Mouse (Mus musculus): ENCODE data around the gene Tmigd3. TPM values are rescaled to one million over a fixed set of nuclear protein-coding genes. Genes with fewer than 3 reads are reported as not detected.
A peak's percentile ranks its signal among the peaks of the same experiment; 100 is the strongest.

The Tmigd3 gene
- polyA plus RNA-seq, 1 experiment from 2014 or later = not detected

DNA sequence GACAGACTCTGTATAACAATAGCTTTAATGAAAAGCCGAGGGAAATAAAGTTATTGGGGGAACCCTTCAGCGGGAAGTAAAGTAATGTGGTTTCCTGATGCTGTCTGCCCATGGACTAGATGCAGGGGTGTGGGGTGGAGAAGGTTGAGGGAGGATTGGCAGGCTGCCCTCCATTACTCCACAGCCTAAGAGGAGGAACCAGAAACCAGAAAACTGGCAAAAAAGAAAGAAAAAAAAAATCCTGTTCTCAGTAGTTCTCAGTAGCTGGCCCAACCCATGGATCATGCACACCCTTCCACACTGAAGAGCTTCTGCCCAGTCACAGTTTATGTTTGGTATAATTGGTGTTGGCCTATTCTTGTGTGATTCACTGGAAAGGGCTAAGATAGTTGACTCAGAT, 27.6 kb downstream of the Tmigd3 start:
- H3K36me3 ChIP-seq = no peaks in the 10 kb centered on the region
- 91% methylated on average over 2 of the region's 2 CpGs for WGBS
- H3K4me3 ChIP-seq = no peak overlapping the region
- no peak overlapping the region for H3K27ac ChIP-seq
- DNase-seq (ENCODE audit: low spot score) = no peak
- H3K27me3 ChIP-seq (ENCODE audit: insufficient read depth, poor library complexity, severe bottlenecking) = no peaks in the 10 kb centered on the region
- 0 out of 2 replicates have a peak, but pooled peaks cover 4% of the 10 kb centered on the region for H3K4me1 ChIP-seq (replicated peaks)
- H3K9me3 ChIP-seq = no peaks in the 10 kb centered on the region

DNA sequence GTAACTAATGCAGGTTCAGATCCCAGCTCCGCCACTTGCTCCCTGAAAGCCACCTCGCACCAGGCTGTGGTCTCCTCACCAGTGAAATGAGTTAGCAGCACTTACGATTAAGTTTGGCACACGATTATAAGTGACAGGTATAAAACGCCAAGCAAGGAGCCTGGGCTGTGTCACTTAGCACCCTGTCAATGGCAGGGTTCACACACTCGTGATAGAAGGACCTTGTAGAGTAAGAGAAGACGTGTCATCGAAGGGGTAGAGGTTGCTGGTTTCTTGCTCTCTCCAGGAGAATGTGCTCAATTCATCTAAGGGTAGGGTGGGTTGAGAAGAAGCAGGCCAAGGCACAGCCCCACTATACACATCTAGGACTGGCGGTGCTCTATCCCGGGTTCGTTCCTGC, 28.2 kb downstream of the Tmigd3 start:
- WGBS = 91% methylated on average over 11 of the region's 11 CpGs
- Histone ChIP-seq H3K9me3 (no peaks in the 10 kb centered on the region), H3K27me3 (ENCODE audit: insufficient read depth, poor library complexity, severe bottlenecking) (no peaks in the 10 kb centered on the region)

DNA sequence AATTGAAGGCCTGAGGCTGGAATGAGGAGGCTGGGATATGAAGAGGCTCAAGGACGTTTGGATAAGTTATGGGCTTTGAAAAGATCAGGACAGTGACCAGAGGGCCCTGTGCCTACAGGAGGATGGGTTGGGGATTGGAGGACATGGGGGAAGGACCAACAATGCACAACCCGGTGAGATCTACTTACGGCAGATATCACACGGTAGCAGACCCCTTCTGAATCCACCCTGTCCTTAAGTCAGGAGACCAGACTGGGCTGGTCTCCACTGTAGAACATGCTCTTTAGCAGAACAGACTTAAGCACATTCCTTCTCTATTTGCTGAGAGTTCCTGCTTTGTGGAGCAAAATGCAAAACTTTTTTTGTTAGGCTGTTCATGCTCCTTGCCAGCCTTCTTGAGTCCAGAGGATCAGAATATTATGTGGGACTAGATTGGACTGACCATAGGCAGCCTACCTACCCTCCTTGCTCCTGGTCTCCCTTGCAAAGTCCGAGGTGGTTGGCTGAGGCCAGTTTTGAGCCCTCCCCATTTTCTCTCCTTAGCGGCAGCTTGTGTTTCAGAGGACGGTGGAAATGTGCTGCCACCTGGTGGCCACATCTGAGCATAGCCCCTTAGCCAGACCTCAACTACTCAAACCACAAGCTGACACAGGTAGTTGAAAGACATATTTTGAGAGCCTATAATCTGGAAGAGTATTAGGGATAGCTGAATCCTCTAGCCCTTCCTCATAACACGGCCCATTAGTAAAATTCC, 28.9 kb downstream of the Tmigd3 start:
- peak; percentile 84 for DNase-seq (ENCODE audit: low spot score)
- Histone ChIP-seq H3K36me3 (no peaks in the 10 kb centered on the region), H3K4me1 (replicated peaks) (no peaks in the 10 kb centered on the region), H3K4me3 (no peak overlapping the region), H3K27me3 (ENCODE audit: insufficient read depth, poor library complexity, severe bottlenecking) (no peaks in the 10 kb centered on the region), H3K27ac (no peak overlapping the region), H3K9me3 (no peaks in the 10 kb centered on the region)
- WGBS = 42% methylated on average over 8 of the region's 8 CpGs

More for the DNA sequence above, 28.2 kb downstream of the Tmigd3 start:
- Histone ChIP-seq H3K27ac (no peak overlapping the region), H3K4me3 (no peak overlapping the region), H3K36me3 (no peaks in the 10 kb centered on the region), H3K4me1 (replicated peaks) (0 out of 2 replicates have a peak, but pooled peaks cover 4% of the 10 kb centered on the region)
- DNase-seq (ENCODE audit: low spot score) = no peak

DNA sequence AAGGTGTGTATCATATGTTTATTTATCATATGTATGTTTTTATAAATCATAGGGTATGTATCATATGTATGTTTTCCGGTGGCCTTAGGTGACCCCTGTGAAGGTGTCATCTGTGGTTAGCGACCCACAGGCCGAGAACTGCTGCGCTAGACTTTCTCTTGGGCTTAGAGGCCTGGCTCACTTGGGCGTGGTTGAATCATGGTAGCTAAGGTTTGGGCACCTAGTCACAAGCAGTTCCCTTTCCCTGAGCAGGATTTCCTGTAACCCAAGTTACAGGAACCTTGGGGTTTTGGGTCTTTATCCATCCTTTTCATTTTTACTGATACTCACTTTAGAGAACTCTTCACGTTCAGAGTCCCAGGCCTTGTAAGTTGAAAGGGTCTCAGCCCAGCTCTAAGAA, 29.6 kb downstream of the Tmigd3 start:
- no peak overlapping the region for H3K27ac ChIP-seq
- H3K4me3 ChIP-seq = no peak overlapping the region
- no peak for DNase-seq (ENCODE audit: low spot score)
- H3K27me3 ChIP-seq (ENCODE audit: insufficient read depth, poor library complexity, severe bottlenecking) = no peaks in the 10 kb centered on the region
- 82% methylated on average over 6 of the region's 6 CpGs for WGBS
- no peaks in the 10 kb centered on the region for H3K9me3 ChIP-seq
- H3K36me3 ChIP-seq = no peaks in the 10 kb centered on the region
- H3K4me1 ChIP-seq (replicated peaks) = no peaks in the 10 kb centered on the region

DNA sequence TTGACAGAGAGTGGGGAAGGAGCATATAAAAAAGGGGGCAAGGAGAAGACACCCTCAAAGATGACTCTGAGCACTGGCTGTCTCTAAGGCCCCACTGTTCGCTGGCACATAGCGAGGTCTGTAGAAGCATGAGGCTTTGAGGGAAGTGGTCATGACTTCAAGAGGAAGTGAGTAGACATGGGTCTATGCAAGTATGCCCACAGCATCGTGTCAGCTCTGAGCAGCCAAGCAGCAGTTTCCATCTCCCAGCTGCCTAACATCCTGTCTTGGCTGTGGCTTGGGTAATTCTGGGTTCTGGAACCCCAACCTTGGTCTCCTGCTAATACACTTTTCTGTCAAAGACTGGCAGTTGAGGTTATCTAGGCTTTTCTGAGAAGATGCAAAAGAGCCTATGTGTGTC, 30.0 kb downstream of the Tmigd3 start:
- Histone ChIP-seq H3K27ac (no peak overlapping the region), H3K9me3 (no peaks in the 10 kb centered on the region), H3K4me3 (no peak overlapping the region), H3K4me1 (replicated peaks) (no peaks in the 10 kb centered on the region), H3K36me3 (no peaks in the 10 kb centered on the region), H3K27me3 (ENCODE audit: insufficient read depth, poor library complexity, severe bottlenecking) (no peaks in the 10 kb centered on the region)
- DNase-seq (ENCODE audit: low spot score) = no peak
- 88% methylated on average over 3 of the region's 3 CpGs for WGBS

DNA sequence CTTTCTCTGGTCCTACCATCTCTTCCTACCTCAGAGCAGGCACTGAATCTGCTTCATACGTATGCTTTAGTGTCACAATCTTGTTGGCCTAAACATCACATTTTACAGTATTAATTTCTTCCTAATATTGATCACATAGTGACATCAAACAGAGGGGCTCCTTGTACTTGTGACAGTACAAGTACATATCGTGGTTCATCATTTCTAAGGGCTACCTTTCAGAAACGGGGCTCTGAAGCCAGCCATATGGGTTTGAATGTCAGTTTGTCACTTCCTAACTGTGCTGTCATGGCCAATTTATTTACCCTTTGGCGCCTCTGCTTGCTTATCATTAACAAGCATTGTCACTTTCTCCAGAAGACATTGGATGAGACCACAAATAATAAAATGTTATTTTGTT, 30.8 kb downstream of the Tmigd3 start:
- Histone ChIP-seq H3K27me3 (ENCODE audit: insufficient read depth, poor library complexity, severe bottlenecking) (no peaks in the 10 kb centered on the region), H3K27ac (no peak overlapping the region), H3K36me3 (no peaks in the 10 kb centered on the region), H3K4me3 (no peak overlapping the region), H3K9me3 (no peaks in the 10 kb centered on the region), H3K4me1 (replicated peaks) (no peaks in the 10 kb centered on the region)
- WGBS = 72% methylated on average over 4 of the region's 4 CpGs
- no peak for DNase-seq (ENCODE audit: low spot score)

DNA sequence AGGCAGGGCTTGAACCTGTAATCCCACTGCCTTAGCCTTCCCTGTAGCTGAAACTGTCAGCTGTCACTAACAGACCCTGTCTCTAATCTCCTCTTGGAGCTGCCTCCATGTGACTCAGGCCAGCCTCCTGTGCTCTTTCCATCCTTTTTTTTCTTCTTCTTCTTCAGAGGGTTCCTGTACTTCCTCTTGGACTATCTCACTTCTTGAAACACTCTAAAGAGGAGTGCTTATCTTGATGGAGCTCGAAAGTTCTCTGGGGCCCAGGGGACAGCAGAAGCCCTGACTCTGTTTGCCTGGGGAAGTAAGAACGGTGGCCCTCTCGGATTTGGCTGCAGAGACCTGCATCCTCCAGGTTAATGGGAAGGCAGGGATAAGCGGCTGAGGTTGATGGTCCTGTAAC, 33.5 kb downstream of the Tmigd3 start:
- Histone ChIP-seq H3K36me3 (no peaks in the 10 kb centered on the region), H3K9me3 (no peaks in the 10 kb centered on the region), H3K4me1 (replicated peaks) (peaks cover 7% of the 10 kb centered on the region; the same call in 1 of the 2 replicates), H3K27ac (no peak overlapping the region), H3K27me3 (ENCODE audit: insufficient read depth, poor library complexity, severe bottlenecking) (no peaks in the 10 kb centered on the region), H3K4me3 (no peak overlapping the region)
- no peak for DNase-seq (ENCODE audit: low spot score)
- WGBS = 86% methylated on average over 4 of the region's 4 CpGs

DNA sequence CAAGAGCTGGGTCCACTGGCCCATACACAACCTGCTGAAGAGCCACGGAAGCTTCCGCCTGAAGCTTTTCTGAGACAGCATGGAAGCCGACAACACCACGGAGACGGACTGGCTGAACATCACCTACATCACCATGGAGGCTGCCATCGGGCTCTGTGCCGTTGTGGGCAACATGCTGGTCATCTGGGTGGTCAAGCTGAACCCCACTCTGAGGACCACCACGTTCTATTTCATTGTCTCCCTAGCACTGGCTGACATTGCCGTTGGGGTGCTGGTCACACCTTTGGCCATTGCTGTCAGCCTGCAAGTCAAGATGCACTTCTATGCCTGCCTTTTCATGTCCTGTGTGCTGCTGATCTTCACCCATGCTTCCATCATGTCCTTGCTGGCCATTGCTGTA, 34.0 kb downstream of the Tmigd3 start:
- H3K4me1 ChIP-seq (replicated peaks) = peaks cover 7% of the 10 kb centered on the region; the same call in 1 of the 2 replicates
- 94% methylated on average over 9 of the region's 9 CpGs for WGBS
- no peaks in the 10 kb centered on the region for H3K9me3 ChIP-seq
- DNase-seq (ENCODE audit: low spot score) = no peak
- no peaks in the 10 kb centered on the region for H3K36me3 ChIP-seq
- H3K27ac ChIP-seq = no peak overlapping the region
- no peak overlapping the region for H3K4me3 ChIP-seq
- no peaks in the 10 kb centered on the region for H3K27me3 ChIP-seq (ENCODE audit: insufficient read depth, poor library complexity, severe bottlenecking)

DNA sequence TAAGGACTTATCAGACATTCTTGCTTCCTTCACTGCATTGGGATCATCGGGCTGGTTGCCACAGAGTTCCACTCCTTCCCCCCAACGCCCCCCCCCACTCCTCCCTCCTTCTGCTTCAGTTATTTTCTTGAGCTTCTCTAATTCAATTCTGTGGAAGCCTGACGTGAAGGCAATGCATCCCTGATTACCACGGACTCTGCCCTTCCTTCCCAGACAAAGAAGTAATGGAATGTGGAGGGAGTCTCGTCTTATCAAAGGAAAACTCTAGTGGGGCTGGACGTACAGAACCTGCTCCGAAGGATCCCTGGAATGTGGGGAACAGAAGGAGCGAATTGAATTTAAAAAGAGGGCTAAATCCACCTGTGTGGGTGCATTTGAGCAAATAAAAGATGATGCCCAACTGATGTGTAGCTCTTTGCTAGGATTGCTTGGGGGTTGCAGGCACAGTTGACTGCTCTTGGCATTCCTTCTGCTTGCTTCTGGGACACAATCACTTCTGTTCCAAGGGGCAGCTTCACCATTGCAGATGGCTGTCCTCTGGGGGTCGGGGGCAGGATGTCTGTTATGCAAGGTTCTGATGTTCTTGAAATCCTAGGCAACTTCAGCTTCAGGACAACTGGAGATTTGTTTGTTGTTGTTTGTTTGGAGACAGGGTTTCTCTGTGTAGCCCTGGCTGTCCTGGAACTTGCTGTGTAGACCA, 37.4 kb downstream of the Tmigd3 start:
- no peaks in the 10 kb centered on the region for H3K9me3 ChIP-seq
- no peak overlapping the region for H3K27ac ChIP-seq
- no peak for DNase-seq (ENCODE audit: low spot score)
- no peak overlapping the region for H3K4me3 ChIP-seq
- no peaks in the 10 kb centered on the region for H3K27me3 ChIP-seq (ENCODE audit: insufficient read depth, poor library complexity, severe bottlenecking)
- 50% methylated on average over 9 of the region's 9 CpGs for WGBS
- H3K36me3 ChIP-seq = no peaks in the 10 kb centered on the region
- peaks cover 7% of the 10 kb centered on the region; the same call in 1 of the 2 replicates for H3K4me1 ChIP-seq (replicated peaks)

DNA sequence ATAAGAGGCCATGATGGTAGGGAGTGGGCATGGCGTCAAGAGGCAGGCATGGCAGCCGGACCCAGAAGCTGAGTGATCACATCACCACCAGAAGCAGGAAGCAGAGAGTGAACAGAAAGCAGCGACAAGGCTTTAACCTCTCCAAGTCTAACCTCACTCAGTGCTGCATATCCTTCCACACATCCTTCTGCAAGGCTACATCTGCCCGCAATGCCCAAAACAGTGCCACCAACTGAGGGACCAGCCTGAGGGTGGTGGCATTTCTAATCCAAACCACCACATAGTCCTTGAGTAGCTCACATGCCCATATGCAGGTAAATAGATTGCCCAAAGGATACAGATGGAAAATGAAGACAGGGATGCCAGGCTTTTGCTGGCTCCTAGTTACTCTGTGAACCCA, 38.3 kb downstream of the Tmigd3 start:
- DNase-seq (ENCODE audit: low spot score) = no peak
- no peak overlapping the region for H3K4me3 ChIP-seq
- 92% methylated on average over 4 of the region's 4 CpGs for WGBS
- peaks cover 7% of the 10 kb centered on the region; the same call in 1 of the 2 replicates for H3K4me1 ChIP-seq (replicated peaks)
- no peaks in the 10 kb centered on the region for H3K36me3 ChIP-seq
- no peaks in the 10 kb centered on the region for H3K27me3 ChIP-seq (ENCODE audit: insufficient read depth, poor library complexity, severe bottlenecking)
- H3K9me3 ChIP-seq = no peaks in the 10 kb centered on the region
- H3K27ac ChIP-seq = no peak overlapping the region

DNA sequence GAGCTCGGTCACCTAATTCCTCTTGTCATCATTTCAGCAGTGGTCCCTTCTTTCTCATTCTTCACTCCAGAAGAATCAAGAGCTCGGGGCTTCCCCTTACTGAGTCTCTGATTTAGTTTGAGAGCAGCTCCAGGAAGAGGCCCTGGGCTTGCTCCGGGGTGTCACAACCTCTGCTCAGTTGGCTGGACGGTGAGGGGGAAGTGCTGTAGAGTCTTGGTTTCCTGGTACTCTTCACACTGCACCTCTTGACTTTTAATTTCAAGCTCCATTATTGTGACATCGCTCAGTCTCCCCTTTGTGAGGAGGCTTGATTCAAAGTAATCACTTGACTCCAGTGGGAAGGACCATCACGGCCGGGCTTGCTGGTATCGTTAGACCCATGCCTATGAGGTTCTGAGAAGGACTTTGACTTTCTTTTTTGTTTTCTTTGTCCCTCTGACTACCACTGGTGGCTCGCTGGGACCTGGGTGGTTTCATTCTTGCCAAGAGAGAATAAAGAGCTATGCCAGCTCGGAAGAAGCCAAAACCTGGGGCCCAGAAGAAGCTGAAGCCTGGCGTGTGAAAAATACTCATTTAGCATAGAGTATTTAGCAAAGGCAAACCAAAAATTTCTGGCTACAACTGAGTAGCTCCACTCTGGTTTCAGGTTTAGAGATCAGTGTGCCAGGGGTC, 40.0 kb downstream of the Tmigd3 start:
- Histone ChIP-seq H3K27ac (no peak overlapping the region), H3K27me3 (ENCODE audit: insufficient read depth, poor library complexity, severe bottlenecking) (no peaks in the 10 kb centered on the region), H3K9me3 (no peaks in the 10 kb centered on the region), H3K4me3 (no peak overlapping the region), H3K36me3 (no peaks in the 10 kb centered on the region), H3K4me1 (replicated peaks) (peaks cover 7% of the 10 kb centered on the region; the same call in 1 of the 2 replicates)
- WGBS = 86% methylated on average over 11 of the region's 11 CpGs
- no peak for DNase-seq (ENCODE audit: low spot score)

DNA sequence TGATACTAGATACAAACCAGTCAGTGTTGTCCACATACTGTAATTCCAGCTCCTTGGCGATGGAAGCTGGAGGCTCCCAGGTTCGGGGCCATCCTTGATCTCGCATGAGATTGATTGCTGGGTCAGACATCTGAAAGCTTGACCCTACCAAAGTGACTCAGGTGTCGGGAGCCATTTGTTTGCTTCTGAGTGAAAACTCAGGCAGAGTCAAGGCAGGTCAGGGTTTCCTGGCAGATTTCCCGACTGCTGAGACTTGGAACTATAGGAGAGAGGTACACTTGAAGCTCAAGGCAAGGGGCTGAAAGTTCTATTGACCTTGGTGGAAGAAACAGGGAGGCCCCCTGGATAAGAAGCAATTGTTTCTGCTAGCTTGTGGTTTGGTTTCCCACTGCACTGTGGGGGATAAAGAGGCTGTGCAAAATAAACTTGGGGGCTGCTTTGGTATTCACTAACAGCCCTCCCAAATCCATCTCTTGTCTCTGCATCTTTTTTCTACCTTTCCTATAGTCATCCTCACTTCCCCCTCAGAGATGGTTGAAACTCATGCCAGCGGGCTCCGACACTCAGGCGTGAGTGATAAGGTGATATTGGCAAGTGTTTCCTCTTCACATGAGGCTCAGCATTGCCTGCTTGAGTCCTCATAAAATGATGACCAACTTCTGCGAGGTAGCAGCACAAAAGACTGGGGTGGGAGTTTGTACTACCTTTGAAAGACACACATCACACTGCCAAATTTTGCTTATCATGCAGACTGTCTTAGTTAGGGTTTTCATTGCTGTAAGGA, 41.6 kb downstream of the Tmigd3 start:
- H3K4me1 ChIP-seq (replicated peaks) = peaks cover 7% of the 10 kb centered on the region; the same call in 1 of the 2 replicates
- DNase-seq (ENCODE audit: low spot score) = no peak
- H3K4me3 ChIP-seq = no peak overlapping the region
- H3K27ac ChIP-seq = no peak overlapping the region
- WGBS = 88% methylated on average over 9 of the region's 9 CpGs
- no peaks in the 10 kb centered on the region for H3K27me3 ChIP-seq (ENCODE audit: insufficient read depth, poor library complexity, severe bottlenecking)
- no peaks in the 10 kb centered on the region for H3K9me3 ChIP-seq
- no peaks in the 10 kb centered on the region for H3K36me3 ChIP-seq
